ENCODE assay signal across 21 mouse cellular contexts in the genomic region with DNA sequence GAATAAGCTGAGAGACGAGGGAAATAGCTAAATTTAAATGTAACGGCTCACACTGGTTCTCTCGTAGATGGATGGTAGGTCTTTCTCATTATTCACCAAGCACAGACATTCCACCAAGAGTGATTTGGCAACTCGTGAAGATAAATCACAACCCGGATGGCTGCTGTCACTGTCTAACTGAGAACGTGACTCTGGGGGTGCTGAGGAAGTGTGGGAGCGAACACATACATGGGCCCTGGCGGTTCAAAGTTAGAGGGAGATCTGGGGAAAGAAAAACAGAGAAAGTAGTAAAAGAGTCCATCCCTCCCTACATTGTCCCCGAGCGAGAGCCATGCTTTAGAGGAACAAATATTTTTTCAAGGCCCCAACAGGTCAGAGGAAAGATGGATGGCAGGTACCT. TPM values are rescaled to one million over a fixed set of nuclear protein-coding genes. Genes with fewer than 3 reads are reported as not detected.
"Had no signal": no experiment of that assay in that cellular context is flagged by ENCODE, and none has a peak within 500 bp of the region (broad histone marks: within the 10 kb centered on the region; RNA-seq: fewer than 3 reads in every experiment).

No protein-coding gene starts in this region.

- H3K9ac ChIP-seq: liver, embryonic 14.5 days; lung, embryonic 14.5 days; midbrain, embryonic 12.5 days; neural tube, embryonic 12.5 days; stomach, embryonic 15.5 days had no signal

- H3K9me3 ChIP-seq: midbrain, embryonic 12.5 days; neural tube, embryonic 12.5 days; stomach, embryonic 15.5 days had no signal

- DNase-seq: lung, adult 18-20 months; lung, embryonic 14.5 days; lung, postnatal 10 days; lung, postnatal 4 days; midbrain, embryonic 14.5 days; right cerebral cortex, postnatal 14 days; thymus, adult 2 months; thymus, postnatal 25 days; thymus, postnatal 4 days had no signal

- H3K4me2 ChIP-seq: lung, embryonic 14.5 days; midbrain, embryonic 12.5 days; neural tube, embryonic 12.5 days; stomach, embryonic 15.5 days had no signal

- H3K27me3 ChIP-seq: midbrain, embryonic 12.5 days; neural tube, embryonic 12.5 days; stomach, embryonic 15.5 days had no signal

- H3K36me3 ChIP-seq: midbrain, embryonic 12.5 days; neural tube, embryonic 12.5 days; stomach, embryonic 15.5 days had no signal

- H3K4me1 ChIP-seq: midbrain, embryonic 12.5 days; neural tube, embryonic 12.5 days; stomach, embryonic 15.5 days had no signal

- H3K27ac ChIP-seq: liver, embryonic 14.5 days; midbrain, embryonic 12.5 days; neural tube, embryonic 12.5 days; stomach, embryonic 15.5 days; stomach, postnatal 0 days had no signal

- H3K4me3 ChIP-seq: midbrain, embryonic 12.5 days; neural tube, embryonic 12.5 days; stomach, embryonic 15.5 days had no signal

RNA-seq across cellular contexts. Expression of a gene that starts 17.5 kb away (rescaled TPM):
- polyA plus RNA-seq: liver, embryonic 14.5 days; liver, embryonic 16.5 days; lung, embryonic 14.5 days; lung, embryonic 16.5 days; midbrain, embryonic 12.5 days; midbrain, embryonic 14.5 days; midbrain, postnatal 0 days; neural tube, embryonic 12.5 days; neural tube, embryonic 14.5 days; spleen, adult 2 months; stomach, embryonic 15.5 days; stomach, postnatal 0 days; testis, adult 2 months; thymus, adult 2 months; urinary bladder, adult 2 months had no signal
